Mouse (Mus musculus) lung, postnatal 10 days (tissue): ENCODE results near the gene Wdr26.

Experiments used
- DNase-seq: peaks from one replicate; pipeline ENCODE4 v3.0.0; 2021

Gene Wdr26

GRCm38 (mm10) chr1:181150827-181151534, 60.8 kb downstream of the Wdr26 start:
- DNase-seq, result peak; percentile 95

GRCm38 (mm10) chr1:181150431-181150826, 61.4 kb downstream of the Wdr26 start:
- no peak for DNase-seq

GRCm38 (mm10) chr1:181149373-181150017, 62.3 kb downstream of the Wdr26 start:
- DNase-seq, result no peak

- no peak for DNase-seq
These were observed 63.3 kb downstream of the Wdr26 start for GRCm38 (mm10) chr1:181148540-181148939.

- DNase-seq, result no peak
These were observed 65.6 kb downstream of the Wdr26 start for GRCm38 (mm10) chr1:181146187-181146586.

GRCm38 (mm10) chr1:181144966-181145365, 66.8 kb downstream of the Wdr26 start:
- no peak for DNase-seq

- peak; percentile 95 for DNase-seq
These were observed 67.6 kb downstream of the Wdr26 start, which contains the start of the genes Nvl and Cnih4 for GRCm38 (mm10) chr1:181143950-181144836. Gene Nvl, minus strand, starts transcription at chr1:181144204. Gene Cnih4, plus strand, starts transcription at chr1:181144693.

- DNase-seq, result no peak
These were observed 68.2 kb downstream of the Wdr26 start for GRCm38 (mm10) chr1:181143609-181143949.

GRCm38 (mm10) chr1:181138730-181139129, 73.1 kb downstream of the Wdr26 start:
- no peak for DNase-seq

GRCm38 (mm10) chr1:181131915-181132314, 79.9 kb downstream of the Wdr26 start:
- DNase-seq, result no peak

- DNase-seq, result no peak
These were observed 85.0 kb downstream of the Wdr26 start for GRCm38 (mm10) chr1:181126766-181127165.

GRCm38 (mm10) chr1:181125916-181126315, 85.9 kb downstream of the Wdr26 start:
- no peak for DNase-seq

- no peak for DNase-seq
These were observed 87.7 kb downstream of the Wdr26 start for GRCm38 (mm10) chr1:181124145-181124544.
